Mouse (Mus musculus) gastrocnemius, postnatal 14 days (tissue): Measurements from ENCODE around the gene Dlgap3. TPM values are rescaled to one million over a fixed set of nuclear protein-coding genes. Genes with fewer than 3 reads are reported as not detected.

Source experiments
- DNase-seq: peaks from one replicate; pipeline ENCODE4 v3.0.0; 2021; ENCODE audit warnings: mixed read lengths
- intact Hi-C: fragments of 180-260 bp; cut with DNase I; formaldehyde crosslinking; loops from one replicate; pipeline ENCODE4 v1.15.1; 2025; ENCODE audit warnings: low total_unique reads
- long read RNA-seq, 2 experiments: library from polyadenylated mRNA; stranded (forward); transcript quantifications; one replicate each; pipeline ENCODE4 v2.0.0; 2021
- total RNA-seq, 2 experiments: library from RNA; stranded (reverse); gene quantifications; 2 replicates each; pipeline ENCODE4 v1.2.3; 2021

The Dlgap3 gene
- total RNA-seq = under 1 TPM; 0.18 to 0.27 TPM
- long read RNA-seq, experiment 1, partial matches to known transcripts = 1 of 1 reads
- long read RNA-seq, experiment 1, other reads (novel, unspliced or antisense) = 0 of 1 reads
- long read RNA-seq, experiment 2, partial matches to known transcripts = 0 of 1 reads
- long read RNA-seq, experiment 2, other reads (novel, unspliced or antisense) = 1 of 1 reads

DNA sequence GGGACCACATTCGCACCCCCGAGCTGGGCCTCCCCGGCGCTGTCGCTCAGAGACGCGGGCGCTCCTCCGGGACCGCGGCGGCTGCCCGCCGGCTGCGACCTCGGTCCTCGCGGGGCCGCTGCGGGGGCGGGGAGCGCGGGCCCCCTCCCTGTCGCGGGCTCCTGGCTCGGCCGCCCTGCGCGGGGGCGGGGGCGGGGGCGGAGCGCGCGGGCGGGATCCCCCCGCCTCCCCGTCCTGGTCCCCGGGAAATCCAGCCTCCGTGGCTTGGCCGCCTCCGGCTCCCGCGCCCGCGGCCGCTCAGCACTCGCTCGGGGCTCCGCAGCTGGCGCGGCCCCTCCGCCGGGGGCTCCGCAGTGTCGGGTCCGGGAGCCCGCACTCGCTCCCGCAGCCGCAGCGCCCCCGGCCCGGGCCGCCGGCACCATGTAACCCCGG is at the start of gene Dlgap3:
Gene Dlgap3, plus strand, starts transcription at position 291 of the 432 bp plus-strand sequence.
- peak; percentile 13 for DNase-seq

DNA sequence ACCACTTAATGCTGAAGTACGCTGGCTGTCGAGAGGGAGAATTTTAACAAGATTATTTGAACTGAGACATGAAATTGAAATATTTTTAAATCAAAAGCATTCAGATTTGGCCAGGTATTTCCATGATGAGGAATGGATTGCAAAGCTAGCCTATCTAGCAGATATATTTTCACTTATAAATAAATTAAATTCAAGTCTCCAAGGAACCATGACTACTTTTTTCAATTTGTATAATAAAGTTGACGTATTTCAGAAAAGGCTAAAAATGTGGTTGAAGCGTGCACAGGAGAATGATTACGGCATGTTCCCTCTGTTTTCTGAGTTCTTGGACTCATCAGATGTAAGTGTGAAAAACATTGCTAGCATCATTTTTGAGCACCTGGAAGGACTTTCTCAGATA is 45.6 kb upstream of the Dlgap3 start, which contains the start of gene Tmem35b:
Gene Tmem35b, plus strand, starts transcription at position 301 of the 400 bp plus-strand sequence.
- intact Hi-C loops = no loop called here
- no peak for DNase-seq

More for the DNA sequence above, at the start of gene Dlgap3:
- intact Hi-C loops = no loop called here

DNA sequence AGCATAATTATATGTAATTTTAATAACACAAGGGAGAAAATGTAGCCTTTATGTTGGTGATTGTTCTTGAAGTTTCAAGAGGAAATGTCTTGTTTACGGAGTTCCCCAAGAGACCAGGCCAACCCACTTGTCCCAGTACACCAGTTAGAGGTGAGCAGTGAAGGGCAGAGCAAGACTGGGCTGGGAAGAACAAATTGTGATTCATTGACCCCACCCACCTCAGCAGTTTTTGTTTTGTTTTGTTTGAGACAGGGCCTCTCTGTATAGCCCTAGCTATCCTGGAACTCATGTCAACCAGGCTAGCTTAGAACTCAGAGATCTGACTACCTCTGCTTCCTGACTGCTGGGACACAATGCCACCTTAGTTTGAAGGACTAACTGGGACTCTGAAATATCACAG is 44.7 kb upstream of the Dlgap3 start:
- intact Hi-C loops = no loop called here
- DNase-seq = no peak

DNA sequence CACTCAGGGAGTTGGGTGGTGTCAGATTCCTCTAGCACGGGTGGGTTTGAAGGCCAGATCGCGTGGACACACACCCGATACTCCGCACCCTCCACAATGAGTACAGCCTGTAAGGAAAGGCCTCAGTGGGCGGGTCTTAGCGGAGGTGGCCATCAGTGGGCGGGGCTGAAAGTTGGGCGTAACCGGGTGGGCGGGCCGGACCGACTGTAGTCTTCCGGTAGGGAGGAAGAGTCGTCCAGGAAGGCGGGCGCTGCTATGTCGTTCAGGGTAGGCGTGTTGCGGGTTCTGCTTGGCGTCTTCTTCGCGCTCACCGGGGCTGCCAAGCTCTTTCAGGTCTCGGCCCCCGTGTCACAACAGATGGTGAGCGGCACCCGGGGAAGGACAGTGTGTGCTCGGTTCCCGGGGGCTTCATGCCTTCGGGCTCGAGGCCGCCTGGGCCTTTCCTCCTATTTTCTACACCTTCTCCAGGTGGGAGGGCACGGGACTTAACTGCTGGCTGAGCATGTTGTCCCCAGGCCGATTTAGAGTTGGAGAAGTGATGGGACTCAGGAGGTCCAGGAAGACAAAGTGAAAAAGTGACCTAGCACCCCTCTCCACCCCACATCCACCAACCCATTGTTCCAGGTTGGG is 43.1 kb upstream of the Dlgap3 start:
- intact Hi-C loops = no loop called here
- peak; percentile 85 for DNase-seq

DNA sequence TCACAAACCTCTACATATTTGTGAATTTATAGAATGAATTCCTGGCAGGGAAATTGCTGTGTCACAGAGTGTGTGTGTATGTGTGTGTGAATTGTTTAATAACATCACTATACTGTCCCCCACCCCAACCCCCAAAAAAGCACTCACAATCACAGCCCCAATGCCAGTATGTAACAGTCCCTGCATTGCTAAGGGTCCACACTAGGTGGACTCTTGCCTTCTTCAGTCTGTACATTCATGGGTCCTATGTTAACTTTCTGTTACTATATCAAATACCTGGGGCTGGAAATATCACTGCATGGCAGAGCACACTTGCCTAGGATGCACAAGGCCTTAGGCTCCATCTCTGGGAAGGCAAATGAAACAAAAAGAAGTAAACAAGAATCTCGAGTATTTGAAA is 34.3 kb upstream of the Dlgap3 start:
- intact Hi-C loops = no loop called here
- DNase-seq = no peak

DNA sequence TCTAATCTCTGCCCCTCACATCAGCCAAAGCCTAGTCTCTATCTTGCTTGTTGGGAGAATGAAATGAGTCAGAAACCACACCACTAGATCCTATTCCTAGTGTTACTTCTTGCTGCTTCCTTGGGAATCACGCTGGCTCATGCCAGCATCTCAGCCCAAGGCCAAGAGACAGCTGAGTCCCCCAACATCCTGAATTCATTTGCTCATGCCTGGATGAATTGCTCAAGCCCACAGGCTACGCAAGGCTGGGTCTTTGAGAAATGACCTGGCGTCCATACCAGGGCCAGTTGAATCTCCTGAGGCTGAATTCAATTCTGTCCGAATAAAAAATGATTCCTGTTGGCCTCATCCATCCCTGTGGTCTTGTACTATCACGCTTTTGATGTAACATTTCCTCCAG is 31.4 kb upstream of the Dlgap3 start:
- DNase-seq = no peak
- intact Hi-C loops = no loop called here

DNA sequence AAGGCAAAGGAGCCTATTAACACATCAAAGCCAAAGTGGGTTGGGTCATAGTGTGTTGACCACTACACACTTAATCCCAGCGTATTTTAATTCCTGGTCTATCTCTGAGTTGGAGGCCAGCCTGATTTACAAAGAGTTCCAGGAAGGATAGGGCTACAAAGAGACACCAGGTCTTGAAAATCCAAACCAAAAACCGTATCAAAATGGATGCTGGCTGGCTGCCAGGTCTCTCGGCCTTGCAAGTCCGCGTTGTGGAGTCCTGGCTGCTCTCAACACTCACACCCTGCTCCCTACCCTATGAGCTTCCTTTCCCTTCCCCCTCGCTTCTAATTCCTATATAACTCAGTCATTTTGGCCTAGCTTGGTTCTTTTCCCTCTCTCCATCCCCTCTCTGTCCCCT is 30.5 kb upstream of the Dlgap3 start:
- intact Hi-C loops = no loop called here

DNA sequence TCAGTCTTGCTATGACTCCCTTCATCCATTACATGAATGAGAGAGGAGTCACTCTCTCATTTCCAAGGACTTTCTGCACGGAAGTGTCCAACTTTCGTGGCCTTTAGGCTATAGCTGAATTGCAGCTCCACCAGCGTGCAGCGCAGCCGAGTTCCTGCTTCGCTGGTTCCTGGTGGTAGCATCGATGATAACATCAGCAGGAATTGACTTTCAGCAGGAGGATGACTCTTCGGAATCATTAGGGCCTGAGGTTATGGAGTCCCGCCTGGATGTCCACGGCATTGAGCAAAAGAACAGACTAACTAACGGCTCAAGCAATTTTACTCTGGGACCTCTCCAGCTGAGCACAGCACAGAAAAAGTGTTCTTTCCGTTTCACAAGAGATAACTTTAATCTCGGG is 19.0 kb upstream of the Dlgap3 start:
- intact Hi-C loops = no loop called here
- no peak for DNase-seq

More for the DNA sequence above, 30.5 kb upstream of the Dlgap3 start:
- DNase-seq = no peak

DNA sequence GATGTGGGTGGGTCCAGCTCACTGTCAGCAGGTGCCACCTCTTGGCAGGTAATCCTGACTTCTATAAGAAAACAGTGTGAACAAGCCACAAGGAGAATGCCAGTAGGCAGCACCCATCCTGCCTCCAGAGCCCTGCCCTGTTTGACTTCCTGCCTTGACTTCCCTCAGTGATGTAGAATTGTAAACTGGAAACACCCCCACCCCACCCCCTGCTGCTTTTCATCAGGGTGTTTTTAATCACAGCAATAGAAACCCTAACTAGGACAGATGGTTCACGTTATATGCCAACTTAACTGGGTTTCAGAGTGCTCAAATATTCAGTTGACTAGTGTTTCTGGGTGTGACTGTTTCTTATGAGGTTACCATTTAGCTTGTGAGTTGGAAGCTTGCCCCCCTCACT is 15.7 kb upstream of the Dlgap3 start:
- DNase-seq = no peak
- intact Hi-C loops = no loop called here

DNA sequence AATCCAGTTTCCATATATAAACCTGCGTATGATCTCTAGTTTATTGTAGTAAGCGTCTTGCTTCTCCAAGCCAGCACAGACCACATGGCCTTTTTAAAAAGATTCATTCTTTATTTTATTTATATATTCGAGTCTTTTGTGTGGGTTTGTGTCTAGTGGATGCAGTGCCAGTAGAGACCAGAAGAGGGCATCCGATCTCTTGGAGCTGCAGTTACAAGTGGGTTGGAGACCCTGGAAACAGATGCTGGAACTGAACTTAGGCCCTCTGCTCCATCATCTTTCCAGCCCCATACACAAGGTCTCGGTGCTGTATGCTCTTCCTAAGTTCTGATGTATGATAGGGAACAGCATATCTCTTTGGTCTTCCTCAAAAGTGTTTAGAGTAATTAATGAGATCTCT is 13.2 kb upstream of the Dlgap3 start:
- intact Hi-C loops = no loop called here
- DNase-seq = no peak

DNA sequence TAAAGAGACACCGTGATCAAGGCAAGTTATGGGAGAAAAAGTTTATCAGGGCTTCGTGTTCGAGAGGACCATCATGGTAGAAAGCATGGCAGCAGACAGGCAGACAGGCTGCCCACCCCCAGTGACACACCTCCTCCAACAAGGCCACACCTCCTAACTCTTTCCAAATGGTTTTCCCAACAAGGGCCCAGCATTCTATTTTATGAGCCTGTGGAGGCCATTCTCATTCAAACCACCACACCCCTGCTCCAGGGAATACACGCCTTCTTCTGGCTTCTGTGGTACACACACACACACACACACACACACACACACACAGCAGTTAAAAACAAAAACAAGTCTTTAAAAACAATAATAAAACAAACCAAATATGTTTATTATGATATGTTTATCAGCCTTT is 11.3 kb upstream of the Dlgap3 start:
- intact Hi-C loops = no loop called here
- no peak for DNase-seq

DNA sequence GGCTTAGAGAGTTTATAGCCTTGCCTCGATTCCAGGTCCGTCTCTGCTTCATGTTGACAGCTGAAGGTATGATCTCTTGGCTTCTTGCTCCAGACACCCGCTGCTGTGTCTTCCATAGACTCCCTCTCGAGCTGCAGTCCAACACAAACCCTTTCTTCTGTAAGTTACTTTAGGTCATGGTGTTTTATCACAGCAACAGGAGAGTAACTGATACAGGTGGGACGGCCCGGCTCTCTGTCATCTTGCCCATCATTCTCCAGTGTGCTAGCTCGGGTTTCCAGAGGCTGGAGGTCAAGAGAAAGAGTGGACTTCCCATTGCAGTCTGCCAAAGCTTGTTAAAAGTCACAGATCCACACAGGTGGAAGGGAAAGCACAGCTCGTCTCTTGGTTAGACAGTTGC is 5.1 kb upstream of the Dlgap3 start:
- intact Hi-C loops = no loop called here
- DNase-seq = no peak

DNA sequence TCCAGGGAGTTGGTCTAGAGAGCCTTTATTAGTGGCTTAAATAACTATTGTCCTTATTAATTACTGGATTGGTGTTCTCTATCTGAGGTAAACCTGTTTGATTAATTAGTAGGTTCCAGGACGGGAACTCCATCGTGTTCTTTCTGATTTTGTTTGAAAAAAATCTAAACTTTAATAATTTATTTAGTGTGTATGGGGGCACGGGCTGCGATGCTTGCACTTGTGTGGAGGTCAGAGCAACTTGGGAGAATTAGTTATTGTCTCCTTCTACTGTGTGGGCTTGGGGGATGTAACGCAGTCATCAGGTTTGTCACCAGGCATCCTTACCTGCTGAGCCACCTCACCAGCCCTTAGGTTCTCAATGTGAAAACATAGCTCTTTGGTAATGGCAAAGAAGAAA is 1.9 kb upstream of the Dlgap3 start:
- DNase-seq = no peak
- intact Hi-C loops = no loop called here

DNA sequence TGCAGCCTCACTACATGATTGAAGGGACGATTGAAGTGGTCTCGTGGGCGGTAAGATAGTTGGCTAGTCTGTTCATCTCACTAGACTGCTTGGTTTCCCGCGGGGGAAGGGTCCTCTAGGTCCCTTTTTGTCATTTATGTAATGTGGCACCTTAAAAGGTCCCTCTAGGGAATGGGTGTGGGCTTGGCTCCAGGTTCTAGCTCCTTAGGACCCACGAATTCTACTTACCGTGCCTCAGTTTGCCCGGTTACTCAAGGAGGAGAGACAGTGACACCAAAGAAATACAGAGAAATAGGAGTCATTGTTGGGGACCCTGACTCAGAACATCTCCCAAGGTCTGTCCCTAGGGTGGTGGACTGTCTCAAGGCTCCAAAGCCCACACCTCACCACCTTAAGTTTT is 1.3 kb upstream of the Dlgap3 start:
- intact Hi-C loops = no loop called here
- no peak for DNase-seq

DNA sequence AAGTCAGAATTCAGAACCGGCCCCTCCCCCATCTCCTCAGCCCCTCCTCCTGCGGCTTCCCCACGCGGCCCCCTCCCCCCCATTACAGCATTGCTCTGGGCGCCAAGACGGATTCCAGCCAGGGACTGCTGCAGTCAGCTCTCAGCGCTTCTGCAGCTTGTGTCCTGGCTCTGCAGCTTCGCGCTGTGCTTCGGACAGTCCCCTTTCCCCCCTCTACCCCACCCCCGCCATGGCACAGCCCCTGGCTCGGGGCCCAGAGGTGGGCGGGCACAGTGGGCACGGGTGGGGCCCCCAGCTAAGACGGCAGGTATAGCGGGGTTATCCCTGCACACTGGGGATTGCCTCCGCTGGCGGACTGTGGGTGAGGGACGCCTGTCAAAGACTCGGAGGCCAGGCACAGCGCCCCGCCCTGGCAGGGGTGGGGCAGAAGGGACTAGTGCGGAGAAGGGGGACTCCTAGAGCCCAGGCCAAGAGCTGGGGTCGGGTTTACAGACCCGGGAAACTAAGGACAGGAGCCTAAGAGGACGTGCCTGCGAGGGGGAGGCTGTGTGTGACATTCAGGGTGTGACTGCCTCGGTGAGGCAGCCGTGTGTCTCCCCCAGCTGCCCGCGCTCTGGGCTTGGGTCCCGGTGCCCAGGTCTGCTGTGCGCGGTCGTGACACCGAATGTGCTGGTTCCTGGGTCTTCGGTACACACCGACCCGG is 642 bp upstream of the Dlgap3 start:
- DNase-seq = peak; percentile 25
- intact Hi-C loops = no loop called here

DNA sequence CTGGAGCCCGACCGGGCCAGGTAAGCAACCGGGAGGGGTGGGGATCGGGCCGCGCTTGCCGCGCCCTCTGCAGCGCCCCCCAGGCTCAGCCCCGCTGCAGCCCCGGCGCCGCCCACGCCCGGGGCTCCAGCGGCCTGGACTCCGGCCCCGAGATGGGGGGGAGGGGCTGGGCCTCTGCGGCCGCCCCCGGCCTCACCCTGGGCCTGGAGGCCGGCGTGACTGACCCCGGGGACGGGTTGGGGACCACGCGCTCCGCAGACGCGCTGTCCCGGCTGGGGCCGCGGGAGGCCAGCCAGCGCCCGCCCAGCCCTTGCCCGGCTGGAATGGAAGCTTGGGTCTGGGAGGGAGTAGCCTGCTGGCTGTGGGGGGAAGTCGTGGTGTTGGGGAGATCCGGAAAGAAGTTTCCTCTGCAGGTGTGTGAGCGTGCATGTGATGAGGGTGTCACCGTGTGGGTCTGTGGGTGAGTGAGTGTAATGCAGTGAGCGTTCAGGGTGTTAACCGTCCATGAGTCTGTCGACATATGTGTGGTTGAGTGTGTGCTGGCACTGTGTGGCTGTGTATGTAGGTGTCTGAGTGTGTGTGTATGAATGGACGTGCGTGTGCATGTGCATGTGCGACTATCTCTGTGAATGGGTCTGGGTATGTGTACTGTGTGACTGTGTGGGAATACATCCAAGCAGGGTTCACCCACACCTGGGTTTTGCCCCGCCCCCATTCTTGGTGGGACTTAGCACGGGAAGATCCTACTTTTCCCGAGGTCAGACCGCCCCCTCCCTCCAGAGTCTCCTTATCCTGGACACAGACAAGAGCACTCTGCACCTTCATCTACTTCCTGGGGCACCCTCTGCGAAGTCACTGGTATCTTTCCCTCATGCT is 580 bp downstream of the Dlgap3 start:
- intact Hi-C loops = no loop called here
- DNase-seq = no peak

DNA sequence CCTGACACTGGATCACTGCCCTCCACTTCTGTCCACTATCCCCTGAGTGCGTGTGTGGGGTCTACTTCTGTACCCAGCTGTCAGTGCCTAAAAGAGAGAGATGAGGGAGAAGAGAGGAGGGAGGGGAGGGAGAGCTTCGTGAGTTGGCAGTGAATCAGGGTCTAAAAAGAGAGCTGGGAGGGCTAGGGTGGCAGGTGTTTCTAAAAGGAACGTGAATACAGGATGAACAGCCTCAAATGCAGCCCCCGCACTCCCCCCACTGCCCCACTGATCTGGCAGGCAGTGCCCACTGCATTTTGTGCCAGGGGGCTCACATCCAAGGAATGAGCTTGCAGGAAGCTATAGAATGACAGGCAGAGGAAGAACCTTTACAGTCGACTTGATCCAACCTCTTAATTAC is 1.9 kb downstream of the Dlgap3 start:
- DNase-seq = no peak
- intact Hi-C loops = no loop called here

DNA sequence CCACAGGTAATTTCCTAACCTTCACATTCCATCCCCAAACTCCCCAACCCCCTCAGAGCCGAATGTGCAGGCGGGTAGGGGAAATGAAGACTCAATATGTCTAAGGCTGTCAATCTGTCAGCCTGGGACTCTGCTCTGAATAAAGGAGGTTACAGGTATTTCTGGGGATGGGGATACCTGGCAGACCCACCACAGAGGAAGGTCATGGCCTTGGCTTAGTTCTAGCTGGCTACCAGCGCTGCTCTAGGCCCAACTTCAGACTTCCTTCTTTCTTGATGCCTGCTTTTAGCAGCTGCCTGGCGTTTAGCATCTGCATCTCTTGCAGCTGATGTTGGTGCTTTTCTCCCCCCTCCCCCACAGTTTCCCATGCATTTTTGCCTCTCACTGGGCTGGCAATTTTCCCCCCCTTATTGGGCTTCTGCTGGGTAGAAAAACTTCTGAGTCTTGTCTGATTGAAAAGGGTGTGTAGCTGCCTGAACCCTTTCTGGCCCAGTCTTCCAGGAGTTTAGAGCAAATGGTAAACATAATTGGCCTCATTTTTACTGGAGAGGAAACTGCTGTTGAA is 2.4 kb downstream of the Dlgap3 start:
- DNase-seq = no peak
- intact Hi-C loops = no loop called here

DNA sequence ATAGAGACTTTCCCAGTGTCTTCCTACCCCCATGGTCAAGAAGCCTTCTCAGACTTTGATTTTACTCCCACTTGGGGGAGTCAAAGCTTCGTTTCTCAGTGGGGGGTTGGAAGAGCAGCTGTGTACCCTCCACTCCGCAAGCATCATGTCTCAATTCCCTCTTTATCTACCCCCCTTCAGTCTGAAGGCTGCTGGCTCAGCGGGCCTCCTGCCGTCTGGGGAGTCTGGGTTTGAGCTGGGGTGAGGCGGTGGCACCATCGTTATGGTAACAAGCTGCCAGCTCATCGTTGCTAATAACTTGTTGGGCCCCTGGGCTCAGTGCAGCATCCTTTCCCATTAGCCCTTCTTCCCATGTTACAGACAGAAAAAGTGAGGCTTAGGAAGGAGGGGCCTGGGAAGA is 3.1 kb downstream of the Dlgap3 start:
- no peak for DNase-seq
- intact Hi-C loops = no loop called here

DNA sequence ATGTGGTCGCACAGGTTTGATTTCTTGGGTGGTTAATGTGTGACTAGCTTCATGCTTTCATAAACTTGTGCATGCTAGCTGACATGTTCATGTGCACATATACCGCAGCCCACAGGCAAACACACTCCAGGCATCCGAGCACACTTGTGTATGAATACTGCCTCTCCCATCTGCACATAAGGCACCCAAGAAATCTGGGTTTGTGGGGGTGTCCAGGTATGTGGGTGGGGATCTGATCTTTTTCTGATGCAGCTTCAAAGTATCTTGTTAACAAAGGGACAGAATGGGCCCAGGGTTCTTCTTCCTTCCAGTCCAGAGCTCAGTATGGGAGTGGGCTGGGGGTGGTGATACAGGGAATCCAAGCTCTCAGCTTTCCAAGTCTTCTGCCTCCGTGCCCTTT is 3.6 kb downstream of the Dlgap3 start:
- intact Hi-C loops = no loop called here
- DNase-seq = no peak
